Mouse (Mus musculus) ES-E14 (cell line): ENCODE data around the gene Itpr2. TPM values are rescaled to one million over a fixed set of nuclear protein-coding genes. Genes with fewer than 3 reads are reported as not detected.

Experiments
- DNase-seq: peaks from one replicate; pipeline ENCODE4 v3.0.0-alpha.2; 2013; ENCODE audit warnings: low read depth, low spot score
- H3K27ac ChIP-seq: 2 replicates; pipeline ENCODE4 v1.5.1; 2012; ENCODE audit warnings: low read depth, mild to moderate bottlenecking, low read length, moderate library complexity, mixed read lengths; ENCODE audit not compliant: poor library complexity, insufficient read depth, severe bottlenecking
- H3K36me3 ChIP-seq: 2 replicates; pipeline ENCODE4 v1.6.1; 2012; ENCODE audit warnings: mild to moderate bottlenecking, low read length, moderate library complexity, mixed read lengths; ENCODE audit not compliant: control insufficient read depth, poor library complexity, insufficient read depth, severe bottlenecking
- H3K4me1 ChIP-seq, 2 experiments: fragments of 150-350 bp in 1 of 2; sonication (generic) in 1 of 2; 2 replicates each; pipeline ENCODE4 v1.6.1; 2012; ENCODE audit warnings: low read length in 2 of 2, mild to moderate bottlenecking in 1 of 2, mixed read lengths in 1 of 2; ENCODE audit not compliant: control insufficient read depth in 2 of 2, insufficient read depth in 2 of 2, poor library complexity in 1 of 2
- H3K4me3 ChIP-seq, 2 experiments: fragments of 150-350 bp in 1 of 2; sonication (generic) in 1 of 2; 2 replicates each; pipeline ENCODE4 v1.5.1; 2012; ENCODE audit warnings: low read length in 2 of 2, low read depth in 1 of 2, mild to moderate bottlenecking in 1 of 2, mixed read lengths in 1 of 2; ENCODE audit not compliant: insufficient read depth in 1 of 2, poor library complexity in 1 of 2, severe bottlenecking in 1 of 2
- H3K9ac ChIP-seq: 2 replicates; pipeline ENCODE4 v1.6.1; 2012; ENCODE audit warnings: low read depth, mild to moderate bottlenecking, low read length, mixed read lengths; ENCODE audit not compliant: poor library complexity, insufficient read depth, severe bottlenecking
- H3K9me3 ChIP-seq: fragments of 150-350 bp; sonication (generic); 2 replicates; pipeline ENCODE4 v1.6.1; 2012; ENCODE audit warnings: low read depth, mild to moderate bottlenecking, low read length; ENCODE audit not compliant: control insufficient read depth, insufficient read depth
- CHD2 ChIP-seq: IDR thresholded peaks from 2 replicates; pipeline ENCODE4 v1.6.1; 2014; ENCODE audit warnings: mild to moderate bottlenecking, low read depth, low read length, inconsistent platforms
- HCFC1 ChIP-seq: IDR thresholded peaks from 2 replicates; pipeline ENCODE4 v1.6.1; 2012; ENCODE audit warnings: low read length, inconsistent platforms, borderline replicate concordance; ENCODE audit not compliant: insufficient read depth
- MAFK ChIP-seq: IDR thresholded peaks from 2 replicates; pipeline ENCODE4 v1.6.1; 2014; ENCODE audit warnings: mild to moderate bottlenecking, low read depth, low read length, inconsistent platforms; ENCODE audit not compliant: insufficient read depth
- ZC3H11A ChIP-seq: IDR thresholded peaks from 2 replicates; pipeline ENCODE4 v1.6.1; 2012; ENCODE audit warnings: low read depth, mild to moderate bottlenecking, inconsistent platforms, low read length, borderline replicate concordance
- ZNF384 ChIP-seq: IDR thresholded peaks from 2 replicates; pipeline ENCODE4 v1.6.1; 2012; ENCODE audit warnings: low read depth, low read length, inconsistent platforms
- in situ Hi-C, 2 experiments: fragments of 600-800 bp; cut with MboI; formaldehyde crosslinking; loops; one replicate each; pipeline ENCODE4 v1.15.1; 2025; ENCODE audit warnings: low sequenced_read_pairs in 2 of 2, inconsistent platforms in 1 of 2; ENCODE audit not compliant: unreplicated experiment in 2 of 2
- total RNA-seq: library from RNA; depleted of rRNA; stranded (reverse); fragments of 300-350 nt; gene quantifications from 2 replicates; pipeline ENCODE4 v1.2.3, GENCODE M21; 2012

The Itpr2 gene
- total RNA-seq, 1 experiment = 1.5 TPM

DNA sequence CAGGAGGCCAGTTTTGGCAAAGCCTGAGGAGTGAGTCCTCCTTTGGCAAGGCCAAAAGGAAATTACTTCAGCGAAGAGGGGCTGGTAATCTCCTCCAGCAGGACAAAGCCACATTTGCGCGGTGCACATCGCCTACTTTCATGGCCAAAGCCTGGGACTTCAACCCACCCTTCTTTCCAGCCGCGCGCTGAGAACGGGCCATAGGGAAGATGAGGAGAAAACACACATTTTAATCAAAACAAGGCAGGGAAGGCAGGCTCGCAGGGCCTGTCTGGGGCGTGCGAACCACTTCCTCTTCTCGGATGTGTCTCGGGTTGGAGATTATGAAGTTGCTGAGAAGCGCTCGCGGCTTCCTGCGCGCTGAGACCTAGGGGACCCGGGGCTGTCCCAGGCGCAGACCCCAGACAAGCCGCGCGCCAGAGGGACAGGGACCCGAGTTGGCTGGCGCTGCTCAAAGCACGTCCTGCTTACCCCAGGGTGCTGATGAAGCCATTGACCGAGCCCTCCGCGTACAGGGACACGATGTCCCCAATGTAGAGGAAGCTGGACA is 632 bp downstream of the Itpr2 start:
- no peak for TF ChIP-seq CHD2
- TF ChIP-seq HCFC1 = no peak
- no peak for TF ChIP-seq ZNF384
- TF ChIP-seq MAFK = no peak
- TF ChIP-seq ZC3H11A = no peak
- no peaks in the 10 kb centered on the region for H3K9me3 ChIP-seq
- peak overlapping the region; percentile 62 to 78 for H3K4me3 ChIP-seq
- peak overlapping the region; percentile 3 for H3K9ac ChIP-seq
- H3K27ac ChIP-seq = no peak overlapping the region
- no peaks in the 10 kb centered on the region for H3K36me3 ChIP-seq
- no peak for DNase-seq
- no peaks in the 10 kb centered on the region for H3K4me1 ChIP-seq
- in situ Hi-C loops = no loop called here

DNA sequence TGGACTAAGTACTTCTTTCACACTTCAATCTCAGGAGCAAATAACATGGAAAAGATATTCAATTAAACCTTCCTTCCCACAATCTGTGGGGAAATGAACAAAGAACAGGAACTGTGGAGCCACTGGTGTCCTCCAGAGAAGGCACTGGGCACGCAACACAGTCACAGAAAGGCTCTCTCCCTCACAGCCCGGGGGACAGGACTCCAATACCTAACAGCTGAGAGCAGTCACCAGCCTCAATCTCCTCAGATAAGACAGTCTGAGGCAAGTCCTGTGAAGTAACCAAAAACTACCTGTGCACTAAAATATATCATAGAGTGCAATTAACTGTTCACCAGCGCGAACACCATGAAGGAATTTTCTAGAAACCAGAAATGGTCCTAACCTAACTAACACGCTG is 1.3 kb downstream of the Itpr2 start:
- no peak overlapping the region for H3K4me3 ChIP-seq
- no peak overlapping the region for H3K9ac ChIP-seq
- no peak for DNase-seq
- in situ Hi-C loops = no loop called here
- H3K4me1 ChIP-seq = no peaks in the 10 kb centered on the region
- TF ChIP-seq ZC3H11A (no peak), CHD2 (no peak), ZNF384 (no peak), HCFC1 (no peak), MAFK (no peak)
- no peak overlapping the region for H3K27ac ChIP-seq
- H3K9me3 ChIP-seq = no peaks in the 10 kb centered on the region
- H3K36me3 ChIP-seq = no peaks in the 10 kb centered on the region

DNA sequence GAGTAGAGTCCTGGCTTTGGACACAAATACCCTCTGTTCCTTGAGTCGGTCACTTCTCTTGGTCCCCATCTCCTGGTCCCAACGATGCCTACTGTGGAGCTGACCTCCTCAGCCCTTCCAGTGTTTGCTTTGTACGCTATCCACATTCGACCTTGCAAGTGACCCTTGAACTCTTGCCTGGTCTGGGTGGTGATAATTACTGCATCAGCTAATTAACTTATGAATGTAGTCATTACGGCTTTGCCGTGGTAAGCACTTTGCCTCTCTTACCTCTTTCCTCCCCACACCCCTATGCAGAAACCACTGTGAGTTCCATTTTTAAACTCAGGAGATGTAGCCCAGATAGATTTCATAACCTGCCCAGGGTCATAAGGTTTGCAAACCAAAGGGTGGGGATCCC is 1.8 kb downstream of the Itpr2 start:
- H3K4me1 ChIP-seq = no peaks in the 10 kb centered on the region
- in situ Hi-C loops = no loop called here
- no peaks in the 10 kb centered on the region for H3K9me3 ChIP-seq
- H3K27ac ChIP-seq = no peak overlapping the region
- no peak overlapping the region for H3K4me3 ChIP-seq
- no peak overlapping the region for H3K9ac ChIP-seq
- no peaks in the 10 kb centered on the region for H3K36me3 ChIP-seq
- DNase-seq = no peak
- no peak for TF ChIP-seq HCFC1
- TF ChIP-seq ZNF384 = no peak
- no peak for TF ChIP-seq ZC3H11A
- no peak for TF ChIP-seq CHD2
- no peak for TF ChIP-seq MAFK

DNA sequence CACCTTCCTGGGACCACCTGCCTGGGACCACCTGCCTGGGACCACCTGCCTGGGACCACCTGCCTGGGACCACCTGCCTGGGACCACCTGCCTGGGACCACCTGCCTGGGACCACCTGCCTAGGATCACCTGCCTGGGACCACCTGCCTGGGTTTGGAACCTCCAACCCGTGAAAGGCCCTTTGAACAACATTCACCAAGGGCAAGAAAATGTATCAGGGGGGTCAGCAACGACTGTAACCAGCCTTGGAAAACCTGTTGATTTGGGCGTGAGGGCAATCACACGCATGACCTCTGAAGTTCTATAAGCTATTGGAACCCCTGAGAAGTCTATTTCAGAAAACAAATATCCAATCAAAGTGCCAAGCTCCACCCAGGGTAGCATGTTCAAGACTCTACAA is 2.5 kb downstream of the Itpr2 start:
- TF ChIP-seq HCFC1 = no peak
- no peak for TF ChIP-seq CHD2
- H3K9me3 ChIP-seq = no peaks in the 10 kb centered on the region
- in situ Hi-C loops = no loop called here
- DNase-seq = no peak
- H3K36me3 ChIP-seq = no peaks in the 10 kb centered on the region
- H3K4me1 ChIP-seq = no peaks in the 10 kb centered on the region
- no peak overlapping the region for H3K9ac ChIP-seq
- no peak overlapping the region for H3K4me3 ChIP-seq
- no peak overlapping the region for H3K27ac ChIP-seq

DNA sequence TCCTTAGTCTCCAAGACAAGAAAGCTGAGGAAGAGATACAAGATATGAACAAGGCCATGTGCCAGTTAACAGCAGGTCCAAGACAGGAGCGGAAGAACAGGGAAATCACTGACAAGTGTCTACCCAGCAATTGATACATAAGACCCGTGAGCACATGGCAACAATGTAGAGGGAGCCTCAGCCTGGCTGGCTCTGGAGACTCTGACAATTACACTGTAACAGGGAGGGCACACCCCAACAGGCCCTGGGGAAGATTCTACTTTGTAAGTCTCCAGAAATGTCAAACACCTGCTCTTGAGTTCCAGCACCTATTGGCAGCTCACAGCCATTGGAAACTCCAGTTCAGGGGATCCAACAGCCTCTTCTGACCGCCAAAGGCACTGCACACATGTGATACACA is 3.6 kb downstream of the Itpr2 start:
- no peak overlapping the region for H3K27ac ChIP-seq

More for the DNA sequence above, 3.6 kb downstream of the Itpr2 start:
- Histone ChIP-seq H3K36me3 (no peaks in the 10 kb centered on the region), H3K9me3 (no peaks in the 10 kb centered on the region), H3K4me1 (no peaks in the 10 kb centered on the region), H3K9ac (no peak overlapping the region), H3K4me3 (no peak overlapping the region)
- no peak for TF ChIP-seq CHD2
- DNase-seq = no peak
- in situ Hi-C loops = no loop called here
